Mouse (Mus musculus) hindbrain, embryonic 12.5 days (tissue): Measurements from ENCODE around the gene Acsm1. TPM values are rescaled to one million over a fixed set of nuclear protein-coding genes. Genes with fewer than 3 reads are reported as not detected.
"Not testable (repeated sequence)": the region's sequence is repeated elsewhere in the genome, so short reads cannot be mapped to it uniquely, and the experiment has no call there.

ENCODE experiments used
- ATAC-seq: fragments of 200-750 bp; cut with Nextera tagmentation; 2 replicates; pipeline ENCODE4 v1.8.0; 2017; ENCODE audit warnings: moderate TSS enrichment; ENCODE audit not compliant: low FRiP score
- H3K27ac ChIP-seq: fragments of 300-500 bp; sonication (generic); 2 replicates; pipeline ENCODE4 v1.5.1; 2016; ENCODE audit warnings: mild to moderate bottlenecking
- H3K27me3 ChIP-seq: fragments of 300-500 bp; sonication (generic); 2 replicates; pipeline ENCODE4 v1.6.1; 2016; ENCODE audit warnings: mild to moderate bottlenecking
- H3K36me3 ChIP-seq: fragments of 300-500 bp; sonication (generic); 2 replicates; pipeline ENCODE4 v1.6.1; 2016; ENCODE audit warnings: mild to moderate bottlenecking
- H3K4me1 ChIP-seq: fragments of 300-500 bp; sonication (generic); 2 replicates; pipeline ENCODE4 v1.6.1; 2016
- H3K4me2 ChIP-seq: fragments of 300-500 bp; sonication (generic); replicated peaks from 2 replicates; pipeline ENCODE4 v1.6.1; 2016; ENCODE audit warnings: mild to moderate bottlenecking
- H3K4me3 ChIP-seq: fragments of 300-500 bp; sonication (generic); 2 replicates; pipeline ENCODE4 v1.5.1; 2016; ENCODE audit warnings: mild to moderate bottlenecking
- H3K9ac ChIP-seq: fragments of 300-500 bp; sonication (generic); 2 replicates; pipeline ENCODE4 v1.6.1; 2016; ENCODE audit warnings: mild to moderate bottlenecking, moderate library complexity
- H3K9me3 ChIP-seq: fragments of 300-500 bp; sonication (generic); replicated peaks from 2 replicates; pipeline ENCODE4 v1.6.1; 2016; ENCODE audit warnings: mild to moderate bottlenecking
- whole genome bisulfite sequencing: fragments of 180-500 bp; shearing (Covaris S2); methylation state at CpG from one replicate; pipeline ENCODE4 v1.1.7; 2016; 5-methylcytosine and 5-hydroxymethylcytosine counted together
- polyA plus RNA-seq: library from polyadenylated mRNA; unstranded; fragments of >200 nt; fragmentation: Nextera tagmentation; extraction: Ambion mirVana; gene quantifications from 2 replicates; pipeline ENCODE4 v1.2.1, GENCODE M21; 2016

Gene Acsm1
- not detected in 2 replicates for polyA plus RNA-seq

DNA sequence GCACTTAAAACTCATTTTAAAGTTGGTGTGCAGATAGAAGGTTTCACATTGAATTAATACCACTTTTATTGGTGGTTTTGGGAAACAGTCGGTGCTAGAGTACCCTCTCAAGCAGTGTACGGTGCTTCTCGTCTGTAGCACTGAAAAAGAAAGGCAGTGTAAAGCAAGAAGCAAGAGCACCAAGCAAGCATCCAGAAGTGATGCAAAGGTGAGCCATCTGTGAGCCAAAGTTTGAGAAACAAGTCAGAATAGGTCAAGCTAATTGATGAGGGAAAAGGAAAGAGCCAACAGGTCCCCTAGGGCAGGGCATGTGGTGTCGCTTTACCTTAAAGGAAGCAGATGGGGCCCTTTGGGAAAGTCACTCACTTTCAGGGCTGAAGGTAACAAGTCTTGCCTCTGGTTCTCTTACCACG is at the start of gene Acsm1:
Gene Acsm1, plus strand, starts transcription at position 363 of the 413 bp plus-strand sequence.
- 78% methylated on average over 5 of the region's 5 CpGs for WGBS
- H3K4me3 ChIP-seq = no peak within 1 kb of the TSS

GRCm38 (mm10) chr7:119559789-119560451 is 46.9 kb upstream of the Acsm1 start:
- Histone ChIP-seq H3K27me3 (no peaks in the 10 kb centered on the region), H3K27ac (no peak overlapping the region), H3K4me3 (no peak overlapping the region), H3K9me3 (no peaks in the 10 kb centered on the region), H3K9ac (no peak overlapping the region), H3K4me2 (no peak overlapping the region), H3K4me1 (no peaks in the 10 kb centered on the region), H3K36me3 (no peaks in the 10 kb centered on the region)
- WGBS = 87% methylated on average over 3 of the region's 3 CpGs
- ATAC-seq = no peak

More for the DNA sequence above, at the start of gene Acsm1:
- ATAC-seq = no peak
- no peaks in the 10 kb centered on the region for H3K27me3 ChIP-seq
- no peaks in the 10 kb centered on the region for H3K4me1 ChIP-seq
- H3K9me3 ChIP-seq = no peaks in the 10 kb centered on the region
- H3K27ac ChIP-seq = no peak within 1 kb of the TSS
- no peaks in the 10 kb centered on the region for H3K36me3 ChIP-seq
- no peak within 1 kb of the TSS for H3K9ac ChIP-seq
- H3K4me2 ChIP-seq = no peak within 1 kb of the TSS

- H3K27ac ChIP-seq = no peak overlapping the region
- WGBS = 87% methylated on average over 3 of the region's 3 CpGs
- no peaks in the 10 kb centered on the region for H3K9me3 ChIP-seq
- H3K36me3 ChIP-seq = no peaks in the 10 kb centered on the region
- no peak overlapping the region for H3K4me3 ChIP-seq
- no peaks in the 10 kb centered on the region for H3K4me1 ChIP-seq
- no peak overlapping the region for H3K4me2 ChIP-seq
- no peak for ATAC-seq
- no peaks in the 10 kb centered on the region for H3K27me3 ChIP-seq
- no peak overlapping the region for H3K9ac ChIP-seq
Observed at GRCm38 (mm10) chr7:119560452-119560835, 46.4 kb upstream of the Acsm1 start.

GRCm38 (mm10) chr7:119561441-119561840 is 45.4 kb upstream of the Acsm1 start:
- ATAC-seq = no peak
- 58% methylated on average over 4 of the region's 4 CpGs for WGBS
- Histone ChIP-seq H3K9ac (no peak overlapping the region), H3K9me3 (no peaks in the 10 kb centered on the region), H3K4me3 (no peak overlapping the region), H3K36me3 (no peaks in the 10 kb centered on the region), H3K27ac (no peak overlapping the region), H3K4me1 (no peaks in the 10 kb centered on the region), H3K27me3 (no peaks in the 10 kb centered on the region), H3K4me2 (no peak overlapping the region)

GRCm38 (mm10) chr7:119562476-119562875 is 44.4 kb upstream of the Acsm1 start:
- H3K4me2 ChIP-seq, H3K27ac ChIP-seq, H3K9ac ChIP-seq, H3K36me3 ChIP-seq, ATAC-seq, H3K4me1 ChIP-seq, H3K9me3 ChIP-seq, H3K4me3 ChIP-seq, H3K27me3 ChIP-seq: not testable (repeated sequence)
- 89% methylated on average over 2 of the region's 2 CpGs for WGBS

DNA sequence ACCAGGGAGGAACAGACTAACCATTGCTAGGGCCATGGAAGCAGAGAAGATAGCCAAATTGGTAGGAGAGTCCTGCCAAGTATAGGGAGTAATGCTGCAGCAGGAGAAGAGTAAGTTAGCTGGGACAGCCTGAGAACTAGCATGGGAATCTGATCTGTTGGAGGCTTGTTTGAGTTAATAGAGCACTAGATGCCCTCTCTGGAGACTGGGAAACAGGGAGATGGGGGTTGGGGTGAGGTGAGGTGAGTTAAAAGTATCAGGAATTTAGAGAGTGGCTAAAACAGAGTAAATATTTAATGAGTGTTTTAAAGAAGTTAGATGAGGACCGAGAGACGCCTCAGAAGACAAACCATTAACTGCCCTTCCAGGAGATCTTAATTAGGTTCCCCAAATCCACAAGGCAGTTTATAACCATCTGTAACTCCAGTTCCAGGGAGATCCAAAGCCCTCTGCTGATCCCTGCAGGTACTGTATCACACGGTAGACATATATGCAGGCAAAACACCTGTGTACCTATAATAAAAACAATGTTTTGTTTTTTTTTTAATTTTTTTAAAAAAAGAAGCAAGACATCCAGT is 12.2 kb upstream of the Acsm1 start:
- Histone ChIP-seq H3K27ac (no peak overlapping the region), H3K4me3 (no peak overlapping the region), H3K36me3 (no peaks in the 10 kb centered on the region), H3K27me3 (no peaks in the 10 kb centered on the region), H3K9me3 (no peaks in the 10 kb centered on the region), H3K4me2 (no peak overlapping the region), H3K4me1 (no peaks in the 10 kb centered on the region), H3K9ac (no peak overlapping the region)
- no peak for ATAC-seq
- 87% methylated on average over 3 of the region's 3 CpGs for WGBS

DNA sequence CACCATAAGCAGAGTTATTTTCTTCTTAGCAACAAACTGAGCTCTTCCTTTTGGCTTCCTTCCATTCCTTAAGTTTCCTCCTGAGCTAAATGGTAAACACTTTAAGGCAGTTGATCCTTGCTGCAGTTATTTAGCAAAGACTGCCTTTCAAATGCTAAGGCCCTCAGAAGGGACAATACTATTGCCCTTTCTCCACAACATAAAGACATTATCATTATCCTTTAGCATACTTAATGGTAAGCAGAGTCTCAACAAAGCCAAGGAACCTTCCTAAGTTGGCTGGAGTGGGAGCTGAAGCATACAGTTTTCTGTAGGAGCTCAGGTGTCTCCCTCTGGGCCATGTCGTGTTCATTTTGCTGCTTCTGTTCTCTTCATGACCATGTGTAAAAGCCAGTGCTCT is 11.5 kb upstream of the Acsm1 start:
- Histone ChIP-seq H3K27me3 (no peaks in the 10 kb centered on the region), H3K9ac (no peak overlapping the region), H3K4me2 (no peak overlapping the region), H3K27ac (no peak overlapping the region), H3K36me3 (no peaks in the 10 kb centered on the region), H3K9me3 (no peaks in the 10 kb centered on the region), H3K4me3 (no peak overlapping the region), H3K4me1 (no peaks in the 10 kb centered on the region)
- WGBS = 8% methylated on average over 1 of the region's 1 CpGs
- ATAC-seq = no peak

GRCm38 (mm10) chr7:119596536-119596935 is 10.3 kb upstream of the Acsm1 start:
- ATAC-seq = no peak

DNA sequence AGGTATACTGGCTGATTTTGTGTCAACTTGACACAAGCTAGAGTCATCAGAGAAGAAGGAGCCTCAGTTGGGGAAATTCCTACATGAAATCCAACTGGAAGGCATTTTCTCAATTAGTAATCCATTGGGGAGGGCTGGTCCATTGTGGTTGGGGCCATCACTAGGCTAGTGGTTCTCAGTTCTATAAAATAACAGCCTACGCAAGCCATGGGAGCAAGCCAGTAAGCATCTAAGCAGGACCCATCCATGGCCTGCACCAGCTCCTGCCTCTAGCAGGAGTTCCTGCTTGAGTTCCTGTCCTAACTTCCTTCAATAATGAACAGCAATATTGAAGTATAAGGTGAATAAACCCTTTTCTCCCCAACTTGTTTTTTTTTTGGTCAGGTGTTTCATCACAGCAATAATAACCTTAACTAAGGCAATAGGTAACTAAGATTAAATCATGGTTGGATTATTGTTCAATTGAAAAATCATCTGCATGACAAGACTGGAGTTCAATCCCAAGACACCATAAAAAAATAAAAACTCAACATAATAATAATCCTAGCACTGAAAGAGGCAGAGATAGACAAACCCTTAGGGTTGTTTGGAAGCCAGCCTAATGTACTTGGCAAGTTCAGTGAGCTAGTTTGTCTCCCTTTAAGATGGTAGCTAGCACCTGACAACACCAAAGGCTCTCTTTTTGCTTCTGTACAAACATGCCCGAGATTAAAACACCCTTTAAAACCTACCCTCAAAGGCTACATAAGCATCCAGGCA is 5.5 kb upstream of the Acsm1 start:
- ATAC-seq = no peak
- Histone ChIP-seq H3K9me3 (no peaks in the 10 kb centered on the region), H3K27me3 (no peaks in the 10 kb centered on the region), H3K4me2 (no peak overlapping the region), H3K4me1 (no peaks in the 10 kb centered on the region), H3K9ac (no peak overlapping the region), H3K4me3 (no peak overlapping the region), H3K27ac (no peak overlapping the region), H3K36me3 (no peaks in the 10 kb centered on the region)
- 94% methylated on average over 2 of the region's 2 CpGs for WGBS

More at GRCm38 (mm10) chr7:119596536-119596935, 10.3 kb upstream of the Acsm1 start:
- Histone ChIP-seq H3K27me3 (no peaks in the 10 kb centered on the region), H3K27ac (no peak overlapping the region), H3K36me3 (no peaks in the 10 kb centered on the region), H3K9ac (no peak overlapping the region), H3K4me1 (no peaks in the 10 kb centered on the region), H3K4me3 (no peak overlapping the region), H3K4me2 (no peak overlapping the region), H3K9me3 (no peaks in the 10 kb centered on the region)
- 74% methylated on average over 2 of the region's 2 CpGs for WGBS

DNA sequence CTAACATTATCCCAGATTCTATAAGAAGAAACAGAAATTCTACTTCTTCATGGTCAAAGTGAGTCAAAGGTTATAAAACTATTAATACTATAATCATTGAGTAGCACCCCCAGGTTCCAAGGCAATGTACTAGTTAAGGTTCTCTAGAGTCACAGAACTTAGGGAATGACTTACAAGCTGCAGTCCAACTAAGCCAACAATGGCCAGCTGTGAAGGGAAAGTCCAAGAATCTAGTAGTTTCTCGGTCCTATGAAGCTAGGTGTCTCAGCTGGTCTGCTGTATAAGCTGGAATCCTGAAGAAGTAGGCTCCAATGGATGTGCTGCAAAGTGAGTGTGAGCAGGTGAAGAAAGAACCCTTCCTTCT is 4.9 kb upstream of the Acsm1 start:
- no peak for ATAC-seq
- Histone ChIP-seq H3K4me3 (no peak overlapping the region), H3K4me1 (no peaks in the 10 kb centered on the region), H3K9ac (no peak overlapping the region), H3K4me2 (no peak overlapping the region), H3K27ac (no peak overlapping the region), H3K36me3 (no peaks in the 10 kb centered on the region), H3K9me3 (no peaks in the 10 kb centered on the region), H3K27me3 (no peaks in the 10 kb centered on the region)
- 61% methylated on average over 1 of the region's 1 CpGs for WGBS

- H3K27me3 ChIP-seq = no peaks in the 10 kb centered on the region
- 86% methylated on average over 2 of the region's 2 CpGs for WGBS
- no peak overlapping the region for H3K4me3 ChIP-seq
- no peaks in the 10 kb centered on the region for H3K36me3 ChIP-seq
- H3K27ac ChIP-seq = no peak overlapping the region
- H3K9ac ChIP-seq = no peak overlapping the region
- H3K9me3 ChIP-seq = no peaks in the 10 kb centered on the region
- H3K4me1 ChIP-seq = no peaks in the 10 kb centered on the region
- no peak for ATAC-seq
- H3K4me2 ChIP-seq = no peak overlapping the region
Observed at GRCm38 (mm10) chr7:119604903-119605483, 1.8 kb upstream of the Acsm1 start.

GRCm38 (mm10) chr7:119605926-119606663 is 731 bp upstream of the Acsm1 start:
- no peaks in the 10 kb centered on the region for H3K4me1 ChIP-seq

More at GRCm38 (mm10) chr7:119605926-119606663, 731 bp upstream of the Acsm1 start:
- Histone ChIP-seq H3K27me3 (no peaks in the 10 kb centered on the region), H3K4me3 (no peak overlapping the region), H3K9ac (no peak overlapping the region), H3K9me3 (no peaks in the 10 kb centered on the region), H3K4me2 (no peak overlapping the region), H3K27ac (no peak overlapping the region), H3K36me3 (no peaks in the 10 kb centered on the region)
- ATAC-seq = no peak
- WGBS = 80% methylated on average over 9 of the region's 9 CpGs
